Mouse (Mus musculus): ENCODE results near the gene Adgrl2.

The Adgrl2 gene

GRCm38 (mm10) chr3:148921966-148922587 lies 68.3 kb downstream of the Adgrl2 start:
- no peak for DNase-seq (ENCODE audit: low read depth, low spot score)

DNA sequence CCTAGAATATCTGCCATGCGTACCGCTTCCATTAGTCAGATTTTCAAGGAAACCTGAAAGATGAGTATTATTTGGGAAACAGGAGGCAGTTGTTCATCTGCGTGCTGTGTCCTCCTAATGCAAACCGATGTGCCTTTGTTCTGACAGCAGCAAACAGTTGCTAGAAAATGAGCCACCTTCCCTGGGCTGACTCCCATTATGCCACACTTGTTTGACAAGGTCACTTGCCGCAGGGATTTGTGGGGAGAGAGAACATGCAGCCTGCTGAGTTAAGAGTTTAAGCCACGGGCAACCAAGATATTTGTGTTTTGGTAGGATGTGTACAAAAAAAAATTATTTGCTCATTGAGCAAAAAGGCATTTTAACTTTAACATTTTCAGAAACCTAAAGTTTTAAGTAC lies 69.5 kb downstream of the Adgrl2 start:
- DNase-seq (ENCODE audit: low read depth, low spot score), result no peak

DNA sequence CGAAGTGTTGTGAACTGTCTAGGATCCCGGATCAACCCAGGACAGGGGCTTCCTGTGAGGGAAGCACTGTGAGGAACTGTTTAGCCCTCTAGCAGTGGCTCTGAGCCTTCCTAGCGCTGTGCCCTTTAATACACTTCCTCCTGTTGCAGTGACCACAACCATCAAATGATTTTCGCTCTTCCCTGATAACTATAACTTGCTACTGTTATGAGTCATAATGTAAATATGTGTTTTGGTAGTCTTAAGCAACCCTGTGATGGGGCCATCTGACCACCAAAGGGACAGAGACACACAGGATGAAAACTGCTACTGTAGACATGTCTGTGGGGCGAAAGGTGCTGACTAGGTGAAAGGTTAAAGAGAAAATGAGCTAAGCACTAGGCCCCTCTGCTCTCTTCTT lies 71.9 kb downstream of the Adgrl2 start:
- no peak for DNase-seq (ENCODE audit: low read depth, low spot score)

DNA sequence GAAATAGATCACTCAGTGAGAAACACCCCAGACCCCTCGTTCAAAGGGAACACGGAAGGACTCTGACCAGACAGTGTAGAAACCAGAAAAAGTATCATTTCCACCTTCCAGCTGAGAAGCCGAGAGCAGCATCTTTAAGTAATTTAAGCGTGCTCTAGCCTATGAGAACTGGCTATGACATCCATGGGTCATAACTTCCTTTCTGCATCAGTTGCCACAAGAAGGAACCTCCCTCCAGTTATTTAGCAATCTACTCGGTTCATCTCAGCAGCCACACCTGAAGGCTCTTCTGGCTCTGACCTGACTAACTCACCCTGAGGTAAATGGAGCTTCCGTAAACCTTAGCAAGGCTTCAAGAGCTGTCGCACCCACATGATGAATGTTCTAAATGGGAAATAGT lies 72.5 kb downstream of the Adgrl2 start:
- DNase-seq (ENCODE audit: low read depth, low spot score), result no peak

DNA sequence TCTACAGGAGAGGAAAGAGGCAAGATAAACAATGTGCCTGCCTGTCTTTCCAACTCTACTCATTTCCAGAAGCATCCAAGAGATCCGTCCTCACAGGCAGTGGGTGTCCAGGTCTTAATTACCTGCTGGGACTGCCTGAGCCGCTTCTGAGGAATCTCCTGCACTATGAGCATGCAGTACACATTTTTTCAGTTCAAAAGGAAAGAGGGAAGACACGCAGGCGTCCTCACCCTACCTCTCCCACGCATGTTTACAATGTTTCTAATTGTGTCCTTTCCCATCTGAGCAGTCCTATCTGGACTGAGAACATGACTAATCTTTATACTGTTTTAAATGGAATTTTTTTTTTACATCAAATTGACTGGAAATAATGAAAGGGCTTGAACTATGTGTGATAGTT lies 74.1 kb downstream of the Adgrl2 start:
- DNase-seq (ENCODE audit: low read depth, low spot score), result no peak

DNA sequence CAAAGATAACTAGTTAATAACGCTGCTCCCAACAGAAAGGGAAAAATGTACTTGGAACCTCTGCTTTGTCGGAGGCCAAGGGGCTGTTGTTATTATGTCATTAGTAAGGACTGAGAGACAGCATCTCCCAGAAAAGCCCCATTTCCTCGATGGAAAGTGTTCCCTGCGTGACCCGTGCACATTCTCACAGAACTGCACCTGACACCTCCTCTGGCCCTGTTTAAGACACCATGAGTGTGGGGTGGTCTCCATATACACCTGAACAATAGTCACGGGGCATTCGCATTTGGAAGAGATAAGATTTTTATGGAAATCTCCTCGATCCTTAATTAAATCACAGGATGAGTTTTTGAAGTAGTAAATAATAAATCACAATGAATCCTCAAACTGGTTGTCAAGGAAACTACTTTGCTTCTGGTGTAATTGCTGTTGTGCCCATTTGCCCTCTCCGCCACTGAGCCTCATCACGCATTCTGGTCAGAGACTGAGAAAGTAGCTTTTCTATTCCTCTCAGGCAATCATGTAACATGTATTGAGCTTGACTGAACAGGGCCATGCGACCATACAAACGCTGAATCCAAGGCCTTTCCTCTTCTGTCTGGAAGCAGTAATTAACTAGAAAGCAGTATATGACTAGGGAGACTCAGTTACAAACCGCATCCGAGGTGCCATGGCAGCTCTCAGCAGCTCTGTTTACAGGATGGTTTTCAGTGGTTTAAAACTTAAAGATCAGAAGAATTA lies 77.2 kb downstream of the Adgrl2 start:
- DNase-seq (ENCODE audit: low read depth, low spot score), result no peak

DNA sequence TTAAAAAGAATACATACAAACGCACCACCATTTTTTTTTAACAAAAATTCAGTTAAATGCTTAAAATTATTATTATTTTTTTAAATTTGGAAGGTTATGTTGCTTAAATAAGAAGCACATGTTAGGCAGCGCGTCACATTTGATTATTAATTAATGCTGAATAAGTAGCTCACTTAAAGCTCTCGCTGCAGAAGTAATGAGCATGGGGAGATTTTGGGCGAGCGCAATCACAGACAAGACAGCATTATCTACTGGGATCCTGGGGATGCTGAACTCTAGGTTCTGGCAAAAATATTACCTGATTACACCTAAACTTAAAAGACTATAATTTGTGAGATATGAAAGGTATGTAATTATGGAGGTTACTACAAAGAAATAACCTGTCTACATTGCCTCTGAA lies 77.8 kb downstream of the Adgrl2 start:
- no peak for DNase-seq (ENCODE audit: low read depth, low spot score)

DNA sequence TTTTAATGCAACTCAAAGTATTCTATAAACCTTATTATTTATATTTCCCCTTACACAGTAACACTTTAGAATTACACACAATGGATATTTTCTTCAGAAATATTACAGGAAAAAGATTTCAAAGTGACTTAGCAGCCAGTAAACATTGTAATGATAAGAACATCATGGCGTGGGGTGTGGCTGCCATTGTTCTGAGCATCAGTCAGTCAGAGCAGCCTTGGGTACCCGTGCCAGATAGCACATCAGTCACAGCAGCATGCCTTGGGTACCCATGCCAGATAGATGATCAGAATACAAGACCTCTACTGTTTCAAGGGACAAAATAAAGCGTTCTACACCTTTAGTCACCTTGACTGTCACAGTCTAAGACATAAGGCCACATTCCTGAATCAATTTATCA lies 82.5 kb downstream of the Adgrl2 start:
- no peak for DNase-seq (ENCODE audit: low read depth, low spot score)

- DNase-seq (ENCODE audit: low read depth, low spot score), result no peak
Observed at GRCm38 (mm10) chr3:148907024-148907778, 83.2 kb downstream of the Adgrl2 start.

- no peak for DNase-seq (ENCODE audit: low read depth, low spot score)
Observed at GRCm38 (mm10) chr3:148905906-148906779, 84.2 kb downstream of the Adgrl2 start.

DNA sequence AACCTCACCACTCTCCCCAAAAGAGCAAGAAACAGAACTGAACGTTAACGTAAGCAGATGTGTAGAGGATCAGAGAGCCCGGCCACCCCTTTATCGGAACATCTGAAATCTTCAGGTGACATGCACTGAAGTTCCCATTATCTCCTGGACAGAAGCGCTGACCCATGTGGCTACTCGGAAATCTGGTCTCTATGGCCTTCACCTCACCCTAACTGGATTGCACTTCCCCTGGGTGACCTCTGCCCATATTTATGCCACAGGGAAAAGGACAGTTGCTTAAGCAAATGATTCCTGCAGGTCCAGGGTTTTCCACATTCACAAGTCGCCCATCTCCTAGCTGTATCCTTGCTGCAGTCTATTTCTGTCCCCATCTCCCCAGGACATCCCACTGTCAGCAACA lies 84.9 kb downstream of the Adgrl2 start:
- DNase-seq (ENCODE audit: low read depth, low spot score), result no peak

GRCm38 (mm10) chr3:148899857-148900256 lies 90.5 kb downstream of the Adgrl2 start:
- DNase-seq (ENCODE audit: low read depth, low spot score), result no peak

DNA sequence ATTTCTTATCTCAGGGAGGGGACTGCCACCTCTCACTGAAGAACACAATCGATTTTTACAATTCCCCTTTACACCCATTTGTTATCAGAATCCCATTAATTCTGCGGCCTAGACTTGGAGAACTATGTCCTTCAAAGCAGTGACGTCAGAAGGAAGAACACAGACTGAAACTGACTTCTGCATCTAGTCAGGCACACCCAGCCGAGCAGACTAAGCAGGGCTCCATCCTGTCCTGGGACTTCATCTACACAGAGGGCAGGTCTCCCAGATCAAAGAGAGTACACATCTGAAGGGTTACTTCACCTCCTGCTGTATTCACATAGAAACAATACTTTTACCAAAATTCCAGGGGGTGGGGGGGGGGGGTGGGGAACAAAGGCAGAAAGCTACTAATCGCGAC lies 90.9 kb downstream of the Adgrl2 start:
- no peak for DNase-seq (ENCODE audit: low read depth, low spot score)

- DNase-seq (ENCODE audit: low read depth, low spot score), result no peak
Observed at GRCm38 (mm10) chr3:148898535-148899250, 91.7 kb downstream of the Adgrl2 start.

DNA sequence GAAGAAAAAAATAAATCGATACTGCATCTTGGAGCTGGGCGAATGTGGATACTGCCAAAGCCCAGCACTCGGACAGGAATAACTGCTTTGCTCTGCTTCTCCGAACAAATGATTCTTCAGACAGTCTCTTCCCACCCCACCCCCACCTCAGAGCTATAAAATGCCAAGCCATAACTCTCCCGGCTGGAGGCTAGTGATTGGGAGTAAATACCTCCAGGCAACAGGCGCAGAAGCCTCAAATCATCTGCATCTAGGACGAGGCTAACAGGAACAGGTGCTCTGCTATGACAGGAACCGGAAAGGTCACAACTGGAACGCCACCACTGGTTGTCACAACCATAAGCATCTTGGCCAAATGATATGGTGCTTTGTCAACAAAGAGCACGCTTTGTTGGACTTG lies 94.1 kb downstream of the Adgrl2 start:
- no peak for DNase-seq (ENCODE audit: low read depth, low spot score)

DNA sequence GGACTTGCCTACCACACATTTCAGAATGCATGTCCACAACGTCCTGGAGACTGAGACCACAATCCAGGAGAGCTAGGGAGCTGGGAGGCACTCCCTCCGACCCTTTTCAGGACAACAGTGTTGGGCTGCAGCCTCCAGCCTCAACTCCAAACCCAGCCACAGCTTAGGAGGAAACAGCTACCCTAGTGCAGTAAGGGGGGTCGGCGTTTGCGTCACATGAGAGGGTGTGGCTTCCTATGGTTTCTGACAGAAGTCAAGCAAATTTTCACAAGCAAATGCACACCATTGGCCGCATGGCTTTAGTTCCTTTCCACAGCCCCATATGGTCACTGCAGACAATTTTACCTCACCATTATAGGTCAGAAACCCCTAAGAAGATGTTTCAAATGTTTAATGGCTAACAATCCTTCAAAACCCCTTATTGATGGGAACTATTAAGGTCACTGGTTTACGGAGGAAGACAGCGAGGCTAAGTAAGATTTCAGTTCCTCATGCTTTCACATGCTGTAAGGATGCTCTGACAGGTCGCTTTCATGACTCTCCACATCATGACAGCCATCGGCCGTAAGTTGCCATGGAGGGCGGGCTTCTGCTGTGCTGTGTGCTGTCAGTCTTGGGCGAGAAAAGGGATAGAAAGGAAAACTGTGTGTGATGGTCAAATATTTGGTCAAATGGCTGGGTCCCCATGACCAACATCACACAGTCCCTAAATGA lies 94.8 kb downstream of the Adgrl2 start:
- DNase-seq (ENCODE audit: low read depth, low spot score), result no peak

- no peak for DNase-seq (ENCODE audit: low read depth, low spot score)
Observed at GRCm38 (mm10) chr3:148894867-148895266, 95.5 kb downstream of the Adgrl2 start.

- DNase-seq (ENCODE audit: low read depth, low spot score), result no peak
Observed at GRCm38 (mm10) chr3:148887902-148888301, 102.5 kb downstream of the Adgrl2 start.

- no peak for DNase-seq (ENCODE audit: low read depth, low spot score)
Observed at GRCm38 (mm10) chr3:148886956-148887355, 103.4 kb downstream of the Adgrl2 start.

GRCm38 (mm10) chr3:148885980-148886668 lies 104.2 kb downstream of the Adgrl2 start:
- DNase-seq (ENCODE audit: low read depth, low spot score), result no peak

Data from c-Kit-negative CD71-positive TER-119-positive erythroid progenitor cells, embryonic 14.5 days (primary cell).